Mouse (Mus musculus): ENCODE measurements around the gene Stx1b. TPM values are rescaled to one million over a fixed set of nuclear protein-coding genes. Genes with fewer than 3 reads are reported as not detected.

Gene Stx1b
- 78.8 and 97.1 TPM in 2 replicates for polyA plus RNA-seq (2015; fragmentation: Nextera tagmentation; extraction: Ambion mirVana)

GRCm38 (mm10) chr7:127824176-127824871 lies at the start of gene Stx1b, which contains the start of gene Stx4a:
Gene Stx1b (minus strand): TSS chr7:127824549.
Gene Stx4a (plus strand): TSS chr7:127824294.

GRCm38 (mm10) chr7:127800435-127801009 lies 23.8 kb downstream of the Stx1b start, which contains the start of gene Hsd3b7:
Gene Hsd3b7 (plus strand): TSS chr7:127800604.

DNA sequence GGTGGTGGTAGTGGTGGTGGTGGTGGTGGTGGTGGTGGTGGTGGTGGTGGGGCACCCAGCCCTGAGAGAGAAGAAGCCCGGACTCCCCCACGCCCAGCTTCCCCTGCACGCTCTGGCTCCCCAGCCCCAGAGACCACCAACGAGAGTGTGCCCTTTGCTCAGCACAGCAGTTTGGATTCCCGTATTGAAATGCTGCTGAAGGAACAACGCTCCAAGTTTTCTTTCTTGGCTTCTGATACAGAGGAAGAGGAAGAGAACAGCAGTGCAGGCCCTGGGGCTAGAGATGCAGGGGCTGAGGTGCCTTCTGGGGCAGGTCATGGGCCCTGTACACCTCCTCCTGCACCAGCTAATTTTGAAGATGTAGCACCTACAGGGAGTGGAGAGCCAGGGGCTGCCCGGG lies 39.0 kb downstream of the Stx1b start, which contains the start of gene Gm49388:
Gm49388 (plus strand) TSS at position 301 of the 400 bp plus-strand sequence.

GRCm38 (mm10) chr7:127776426-127776825 lies 47.9 kb downstream of the Stx1b start, which contains the start of gene Setd1a:
Gene Setd1a (plus strand): TSS chr7:127776670.

GRCm38 (mm10) chr7:127769651-127770038 lies 54.7 kb downstream of the Stx1b start, which contains the start of gene Orai3:
Gene Orai3 (plus strand): TSS chr7:127769815.

Other genes starting within 250 kb of the Stx1b start
- gene Ccdc189, start 236.0 kb downstream of the Stx1b start, polyA plus RNA-seq (2015; fragmentation: Nextera tagmentation; extraction: Ambion mirVana) = 9.6 and 12.3 TPM in 2 replicates
- gene Rnf40, start 235.8 kb downstream of the Stx1b start, polyA plus RNA-seq (2015; fragmentation: Nextera tagmentation; extraction: Ambion mirVana) = 26.0 and 28.3 TPM in 2 replicates
- gene Zfp629, start 208.8 kb downstream of the Stx1b start, polyA plus RNA-seq (2015; fragmentation: Nextera tagmentation; extraction: Ambion mirVana) = 11.1 and 11.4 TPM in 2 replicates
- gene Bcl7c, start 115.6 kb downstream of the Stx1b start, polyA plus RNA-seq (2015; fragmentation: Nextera tagmentation; extraction: Ambion mirVana) = 59.4 and 60.7 TPM in 2 replicates
- gene Ctf1, start 111.8 kb downstream of the Stx1b start, polyA plus RNA-seq (2015; fragmentation: Nextera tagmentation; extraction: Ambion mirVana) = 5.3 and 5.8 TPM in 2 replicates
- 0.08 TPM in 1 of 2 replicates, not detected in the other for gene Ctf2, start 92.4 kb downstream of the Stx1b start, polyA plus RNA-seq (2015; fragmentation: Nextera tagmentation; extraction: Ambion mirVana)
- 7.4 and 8.8 TPM in 2 replicates for gene Fbxl19, start 80.0 kb downstream of the Stx1b start, polyA plus RNA-seq (2015; fragmentation: Nextera tagmentation; extraction: Ambion mirVana)
- gene Orai3, start 54.7 kb downstream of the Stx1b start, polyA plus RNA-seq (2015; fragmentation: Nextera tagmentation; extraction: Ambion mirVana) = 13.2 and 13.7 TPM in 2 replicates
- 17.7 and 18.5 TPM in 2 replicates for gene Setd1a, start 47.9 kb downstream of the Stx1b start, polyA plus RNA-seq (2015; fragmentation: Nextera tagmentation; extraction: Ambion mirVana)
- gene Gm49388, start 38.9 kb downstream of the Stx1b start, polyA plus RNA-seq (2015; fragmentation: Nextera tagmentation; extraction: Ambion mirVana) = not detected in 2 replicates
- 12.2 and 12.5 TPM in 2 replicates for gene Hsd3b7, start 23.9 kb downstream of the Stx1b start, polyA plus RNA-seq (2015; fragmentation: Nextera tagmentation; extraction: Ambion mirVana)
- 28.1 and 32.5 TPM in 2 replicates for gene Stx4a, start 255 bp downstream of the Stx1b start, polyA plus RNA-seq (2015; fragmentation: Nextera tagmentation; extraction: Ambion mirVana)
- 3.8 and 4.5 TPM in 2 replicates for gene Zfp646, start 51.7 kb upstream of the Stx1b start, polyA plus RNA-seq (2015; fragmentation: Nextera tagmentation; extraction: Ambion mirVana)
- 21.9 and 22.7 TPM in 2 replicates for gene Zfp668, start 52.3 kb upstream of the Stx1b start, polyA plus RNA-seq (2015; fragmentation: Nextera tagmentation; extraction: Ambion mirVana)
- gene Prss53, start 66.4 kb upstream of the Stx1b start, polyA plus RNA-seq (2015; fragmentation: Nextera tagmentation; extraction: Ambion mirVana) = 0.76 and 0.77 TPM in 2 replicates
- gene Gm21974, start 70.9 kb upstream of the Stx1b start, polyA plus RNA-seq (2015; fragmentation: Nextera tagmentation; extraction: Ambion mirVana) = not detected in 2 replicates
- gene Vkorc1, start 71.1 kb upstream of the Stx1b start, polyA plus RNA-seq (2015; fragmentation: Nextera tagmentation; extraction: Ambion mirVana) = 94.0 and 98.3 TPM in 2 replicates
- 59.5 and 62.2 TPM in 2 replicates for gene Bckdk, start 79.5 kb upstream of the Stx1b start, polyA plus RNA-seq (2015; fragmentation: Nextera tagmentation; extraction: Ambion mirVana)
- 32.9 and 34.4 TPM in 2 replicates for gene Kat8, start 88.0 kb upstream of the Stx1b start, polyA plus RNA-seq (2015; fragmentation: Nextera tagmentation; extraction: Ambion mirVana)
- gene Prss8, start 105.6 kb upstream of the Stx1b start, polyA plus RNA-seq (2015; fragmentation: Nextera tagmentation; extraction: Ambion mirVana) = 0.75 and 0.80 TPM in 2 replicates
- gene Prss36, start 122.2 kb upstream of the Stx1b start, polyA plus RNA-seq (2015; fragmentation: Nextera tagmentation; extraction: Ambion mirVana) = 18.5 and 19.6 TPM in 2 replicates
- 283 and 308 TPM in 2 replicates for gene Fus, start 142.9 kb upstream of the Stx1b start, polyA plus RNA-seq (2015; fragmentation: Nextera tagmentation; extraction: Ambion mirVana)
- 13.0 and 15.8 TPM in 2 replicates for gene Pycard, start 169.3 kb upstream of the Stx1b start, polyA plus RNA-seq (2015; fragmentation: Nextera tagmentation; extraction: Ambion mirVana)
- not detected in 2 replicates for gene Trim72, start 179.4 kb upstream of the Stx1b start, polyA plus RNA-seq (2015; fragmentation: Nextera tagmentation; extraction: Ambion mirVana)
- gene Itgam, start 238.1 kb upstream of the Stx1b start, polyA plus RNA-seq (2015; fragmentation: Nextera tagmentation; extraction: Ambion mirVana) = 1.4 and 1.5 TPM in 2 replicates
- gene Gm49368, start 238.1 kb upstream of the Stx1b start, polyA plus RNA-seq (2015; fragmentation: Nextera tagmentation; extraction: Ambion mirVana) = not detected in 2 replicates

Data from neural tube, postnatal 0 days (tissue).